Mouse (Mus musculus): ENCODE measurements around the gene Apoa1.

The Apoa1 gene

DNA sequence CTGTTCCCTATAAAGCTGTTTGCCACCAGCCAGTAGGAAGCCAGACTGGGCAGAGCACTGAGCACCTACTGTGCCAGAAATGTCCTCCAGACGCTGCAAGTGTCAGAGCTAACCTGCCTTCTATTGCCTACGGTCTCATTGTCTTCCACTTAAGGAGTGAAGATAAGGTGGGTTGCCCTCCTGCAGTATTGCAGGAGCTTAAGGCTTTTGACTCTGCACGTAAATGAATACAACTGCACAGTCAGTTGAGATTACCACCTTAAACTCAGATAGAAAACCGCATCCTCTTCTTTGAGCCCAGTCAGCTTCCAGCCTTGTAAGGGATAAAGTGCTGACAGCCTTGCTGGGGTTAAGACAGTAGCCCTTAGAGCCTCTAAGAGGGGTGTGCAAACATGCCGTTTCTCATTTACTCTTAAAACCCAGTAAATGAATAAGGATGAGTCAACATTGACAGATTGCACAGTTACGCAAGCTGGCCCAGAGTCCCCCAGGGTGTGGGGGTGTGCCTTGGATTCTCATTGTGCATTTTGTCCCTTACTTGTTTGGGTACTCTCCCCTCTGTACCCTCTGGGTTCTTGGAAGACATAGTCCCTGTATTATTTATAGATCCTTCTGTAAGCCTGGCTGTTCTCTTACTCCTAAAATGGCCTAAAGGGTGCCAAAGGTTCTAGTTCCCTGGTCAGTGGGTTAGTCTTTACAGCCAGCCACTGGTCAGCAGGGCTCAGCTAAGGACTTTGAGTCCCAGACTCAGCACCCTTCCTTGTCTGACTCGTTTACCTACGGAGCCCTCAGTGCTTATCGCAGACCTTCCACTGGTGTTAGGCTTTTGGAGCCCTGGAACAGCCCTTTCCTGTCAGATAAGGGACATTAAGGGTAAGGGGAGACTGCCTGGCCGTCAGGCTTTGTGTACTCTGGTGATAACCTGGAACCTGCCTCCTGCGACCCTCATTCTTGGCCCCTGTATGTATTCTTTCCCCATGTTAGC is 12.8 kb upstream of the Apoa1 start:
- DNase-seq (ENCODE audit: low spot score), result no peak

DNA sequence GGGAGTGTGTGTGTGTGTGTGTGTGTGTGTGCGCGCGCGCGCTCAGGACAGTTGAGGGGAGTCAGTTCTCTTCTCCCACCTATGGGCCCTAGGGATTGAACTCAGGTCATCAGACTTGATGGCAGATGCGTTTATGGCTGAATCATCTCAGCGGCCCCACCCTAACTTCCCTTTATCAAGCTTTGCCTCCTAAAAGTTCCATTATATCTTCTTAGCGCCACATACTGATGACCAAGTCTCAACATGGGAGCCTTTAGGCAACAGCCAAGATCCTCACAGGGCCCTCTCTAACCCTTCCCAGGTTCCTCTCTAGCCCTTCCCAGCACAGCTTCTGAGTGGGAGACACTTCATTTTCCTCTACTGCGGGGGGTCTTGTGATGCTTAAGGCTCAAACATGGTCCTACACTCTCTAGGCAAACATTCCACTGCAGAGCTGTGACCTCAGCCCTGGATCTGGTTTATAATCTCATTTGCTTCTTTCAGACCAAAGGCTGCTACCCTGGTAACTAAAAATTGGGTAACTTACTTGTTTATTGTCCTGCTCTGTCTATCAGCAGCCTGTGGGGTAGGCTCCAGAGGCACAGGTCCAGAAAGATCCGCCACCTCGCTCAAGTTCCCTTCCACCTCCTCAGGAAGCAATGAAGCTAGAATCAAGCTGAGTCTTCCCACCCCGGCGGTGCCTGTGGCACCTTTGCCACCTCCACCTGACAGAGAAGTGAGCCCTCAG is 11.5 kb upstream of the Apoa1 start:
- DNase-seq (ENCODE audit: low spot score), result no peak

DNA sequence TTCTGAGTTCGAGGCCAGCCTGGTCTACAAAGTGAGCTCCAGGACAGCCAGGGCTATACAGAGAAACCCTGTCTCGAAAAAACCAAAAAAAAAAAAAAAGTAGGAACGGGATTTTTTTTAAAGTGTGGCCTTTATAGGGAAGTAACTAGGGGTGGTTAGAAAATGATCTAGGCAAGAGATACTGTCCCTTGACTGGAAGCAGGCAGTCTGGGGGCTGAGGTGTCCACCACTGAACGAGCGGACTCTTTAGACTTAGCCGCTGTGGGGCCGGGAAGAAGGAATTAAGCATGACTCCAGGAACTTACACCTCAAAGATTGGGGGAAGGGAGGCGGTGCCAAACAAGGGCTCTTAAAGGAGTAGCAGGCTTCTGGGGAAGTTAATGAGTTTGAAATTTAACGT is 10.2 kb upstream of the Apoa1 start:
- DNase-seq (ENCODE audit: low spot score), result no peak

DNA sequence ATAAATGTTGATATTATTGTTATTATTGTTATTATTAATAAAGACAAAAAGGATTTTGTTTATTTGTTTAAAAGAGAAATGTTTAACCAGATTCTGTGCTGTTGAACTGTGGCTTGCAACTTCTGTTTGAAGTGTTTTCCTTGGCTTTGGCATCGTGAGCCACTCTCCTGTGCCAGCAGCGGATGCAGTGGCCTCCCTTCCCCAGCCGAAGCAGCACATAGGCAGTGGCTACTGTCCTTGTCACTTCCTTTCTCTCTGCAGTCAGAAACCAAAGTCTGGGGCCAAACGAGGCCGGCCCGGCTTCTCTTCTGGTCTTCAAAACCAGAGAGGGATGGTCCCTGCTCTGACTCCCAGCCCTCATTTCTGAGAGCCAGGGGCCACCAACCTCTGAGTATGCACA is 5.3 kb upstream of the Apoa1 start:
- no peak for DNase-seq (ENCODE audit: low spot score)

DNA sequence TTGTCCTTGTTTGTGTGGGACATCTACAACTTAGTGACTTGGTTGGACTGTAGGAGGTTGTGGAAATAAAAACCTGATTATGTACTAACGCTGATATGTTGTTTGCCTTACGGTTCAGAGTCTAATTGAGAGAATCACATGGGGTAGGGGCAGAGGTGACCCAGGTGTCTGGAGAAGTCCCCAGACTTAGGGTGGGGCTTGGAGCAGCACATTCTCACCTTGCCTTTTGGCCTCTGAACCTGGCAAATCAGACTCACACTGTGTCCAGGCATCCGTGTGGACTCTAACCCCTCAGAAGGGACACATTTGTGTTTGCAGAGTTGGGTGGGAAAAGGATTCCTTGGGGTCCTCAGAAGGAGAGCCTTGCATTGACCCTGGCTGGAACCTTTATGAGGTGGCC is 4.3 kb upstream of the Apoa1 start:
- no peak for DNase-seq (ENCODE audit: low spot score)

DNA sequence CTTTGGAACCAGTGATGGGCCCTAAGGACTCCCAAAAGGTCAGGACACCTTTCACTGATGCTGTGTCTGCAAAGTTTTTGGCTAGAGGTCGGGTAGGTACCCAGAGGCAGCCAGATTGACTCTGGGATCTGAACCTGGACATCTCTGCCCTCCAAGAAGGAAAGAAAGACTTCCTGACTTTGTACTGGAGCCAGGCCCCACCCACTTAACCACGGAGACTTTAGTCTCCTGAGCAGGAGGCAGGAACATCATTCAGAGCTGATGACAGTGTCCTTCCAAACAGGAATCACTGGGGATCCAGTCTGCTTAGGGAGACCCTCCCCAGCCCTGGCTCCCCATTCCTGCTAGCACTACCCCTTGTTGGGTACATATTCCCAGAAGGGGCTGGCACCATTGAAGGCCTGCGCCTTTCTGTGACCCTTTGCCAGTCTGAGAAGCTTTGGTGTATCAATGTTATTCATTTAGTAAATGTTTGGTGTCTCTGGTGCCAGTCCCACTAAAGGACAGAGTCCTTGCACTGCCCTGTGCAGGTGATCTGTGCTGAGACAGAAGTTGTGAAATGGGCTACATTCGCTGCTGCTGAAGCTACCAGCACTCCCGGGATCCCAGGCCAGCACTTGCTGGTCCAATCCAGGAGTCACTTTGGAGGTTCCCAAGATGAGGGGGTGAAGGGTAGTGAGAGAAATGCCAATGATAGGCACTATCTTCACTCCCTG is 3.3 kb upstream of the Apoa1 start:
- DNase-seq (ENCODE audit: low spot score), result no peak

DNA sequence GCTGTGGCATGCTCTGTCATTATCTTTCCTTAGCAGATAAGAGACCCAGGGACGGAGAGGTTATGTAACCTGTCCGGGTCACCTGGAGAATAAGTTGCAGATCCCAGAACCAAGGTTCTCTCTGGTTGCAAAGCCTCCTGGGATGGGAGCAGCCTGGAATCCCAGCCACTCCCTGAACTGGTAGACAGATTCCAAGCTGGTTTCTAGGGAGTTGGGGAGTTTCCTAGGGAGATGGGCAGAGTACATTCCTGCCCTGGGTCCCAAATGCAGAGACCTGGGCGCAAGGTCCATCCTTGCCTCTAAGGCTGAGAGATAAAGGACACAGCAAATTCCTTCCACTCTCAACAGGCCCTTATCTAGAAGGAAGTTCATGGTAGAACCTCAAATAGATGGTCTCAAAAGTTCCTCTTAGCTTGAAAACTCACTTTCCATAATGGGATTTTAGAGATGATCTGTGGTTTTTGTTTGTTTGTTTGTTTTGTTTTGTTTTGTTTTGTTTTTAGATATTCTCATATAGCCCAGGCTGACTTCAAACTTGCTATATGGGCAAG is 1.2 kb upstream of the Apoa1 start:
- no peak for DNase-seq (ENCODE audit: low spot score)

DNA sequence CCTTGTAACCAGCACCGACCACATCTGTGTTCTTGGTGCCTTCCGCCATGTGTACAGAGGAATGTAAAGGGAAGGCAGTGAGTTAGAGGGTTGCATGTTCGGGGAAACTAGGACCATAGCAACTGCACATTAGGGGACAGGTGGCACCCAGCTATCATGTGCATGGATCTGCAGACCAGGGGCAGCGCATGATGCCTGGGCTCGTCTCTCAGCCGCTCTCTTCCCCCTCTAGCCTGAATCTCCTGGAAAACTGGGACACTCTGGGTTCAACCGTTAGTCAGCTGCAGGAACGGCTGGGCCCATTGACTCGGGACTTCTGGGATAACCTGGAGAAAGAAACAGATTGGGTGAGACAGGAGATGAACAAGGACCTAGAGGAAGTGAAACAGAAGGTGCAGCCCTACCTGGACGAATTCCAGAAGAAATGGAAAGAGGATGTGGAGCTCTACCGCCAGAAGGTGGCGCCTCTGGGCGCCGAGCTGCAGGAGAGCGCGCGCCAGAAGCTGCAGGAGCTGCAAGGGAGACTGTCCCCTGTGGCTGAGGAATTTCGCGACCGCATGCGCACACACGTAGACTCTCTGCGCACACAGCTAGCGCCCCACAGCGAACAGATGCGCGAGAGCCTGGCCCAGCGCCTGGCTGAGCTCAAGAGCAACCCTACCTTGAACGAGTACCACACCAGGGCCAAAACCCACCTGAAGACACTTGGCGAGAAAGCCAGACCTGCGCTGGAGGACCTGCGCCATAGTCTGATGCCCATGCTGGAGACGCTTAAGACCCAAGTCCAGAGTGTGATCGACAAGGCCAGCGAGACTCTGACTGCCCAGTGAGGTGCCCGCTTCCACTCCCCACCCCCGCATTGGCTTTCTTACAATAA is 1.4 kb downstream of the Apoa1 start:
- DNase-seq (ENCODE audit: low spot score), result peak; percentile 85

DNA sequence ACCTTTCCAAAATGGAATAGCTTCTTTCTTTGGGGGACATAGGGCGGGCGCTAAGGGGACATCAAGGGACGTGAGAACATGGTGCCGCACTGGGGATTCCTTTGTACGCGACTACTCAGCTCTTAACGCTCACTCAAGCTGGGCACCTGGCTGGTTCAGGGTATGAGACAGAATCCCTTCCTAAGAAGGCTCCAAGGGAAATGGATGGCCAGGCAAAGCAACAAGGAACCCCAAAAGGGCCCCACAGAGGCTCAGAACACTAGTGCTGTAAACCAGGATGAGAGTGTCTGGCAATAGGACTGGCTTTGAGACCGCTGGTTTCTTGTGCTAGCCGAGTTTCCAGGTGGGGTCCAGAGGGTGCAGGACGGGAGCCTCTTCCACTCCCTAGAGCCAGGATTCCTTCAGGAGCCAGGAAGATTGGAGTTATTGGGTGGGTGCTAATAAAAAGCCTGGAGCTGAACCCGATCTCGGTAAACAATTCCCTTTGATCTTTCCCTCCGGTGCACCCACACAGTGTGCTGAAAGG is 2.1 kb downstream of the Apoa1 start:
- DNase-seq (ENCODE audit: low spot score), result no peak

DNA sequence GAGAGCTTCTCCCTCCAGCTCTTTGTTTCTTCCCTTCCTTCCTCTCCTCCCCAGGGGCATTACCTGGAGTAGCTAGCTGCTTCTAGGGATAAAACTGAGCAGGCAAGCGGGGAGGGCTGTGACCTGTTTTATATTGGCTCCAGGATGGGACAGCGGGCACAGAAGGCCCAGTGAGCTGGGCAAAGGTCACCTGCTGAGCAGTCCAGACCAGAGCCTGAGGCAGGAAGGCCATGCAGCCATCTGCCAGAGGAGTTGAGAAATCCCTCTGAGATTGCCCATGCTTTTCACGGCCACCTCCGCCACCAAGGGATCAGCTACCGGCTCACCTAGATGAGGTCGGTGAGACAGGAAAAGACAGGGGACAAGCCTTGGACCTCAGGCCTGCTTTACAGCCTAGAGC is 6.8 kb downstream of the Apoa1 start:
- DNase-seq (ENCODE audit: low spot score), result no peak

DNA sequence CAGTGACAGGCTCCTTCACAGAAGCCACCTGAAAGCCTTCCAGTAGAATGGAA is 7.0 kb downstream of the Apoa1 start, which contains the start of gene Apoc3:
Gene Apoc3 (minus strand): TSS at position 41 of the 53 bp plus-strand sequence.
- DNase-seq (ENCODE audit: low spot score), result no peak

DNA sequence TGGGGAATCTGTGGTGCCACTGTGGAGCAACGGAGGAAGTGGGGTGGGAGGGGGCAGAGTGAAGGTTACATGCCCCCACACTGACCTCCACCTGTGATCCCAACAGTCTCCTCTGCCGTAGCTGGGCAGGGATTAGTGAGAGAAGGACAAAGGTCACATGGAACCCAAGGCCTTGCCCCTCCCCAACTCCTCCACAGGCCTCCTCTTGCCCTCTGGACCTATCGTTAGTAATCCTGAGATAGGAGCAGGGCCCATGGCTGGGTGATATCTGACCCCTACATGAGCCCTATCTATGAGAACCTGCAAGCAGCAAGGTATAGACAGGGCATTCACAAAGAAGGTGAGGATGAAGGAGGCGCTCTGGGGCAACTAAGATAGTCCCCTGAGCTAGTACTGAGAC is 7.3 kb downstream of the Apoa1 start:
- DNase-seq (ENCODE audit: low spot score), result no peak

DNA sequence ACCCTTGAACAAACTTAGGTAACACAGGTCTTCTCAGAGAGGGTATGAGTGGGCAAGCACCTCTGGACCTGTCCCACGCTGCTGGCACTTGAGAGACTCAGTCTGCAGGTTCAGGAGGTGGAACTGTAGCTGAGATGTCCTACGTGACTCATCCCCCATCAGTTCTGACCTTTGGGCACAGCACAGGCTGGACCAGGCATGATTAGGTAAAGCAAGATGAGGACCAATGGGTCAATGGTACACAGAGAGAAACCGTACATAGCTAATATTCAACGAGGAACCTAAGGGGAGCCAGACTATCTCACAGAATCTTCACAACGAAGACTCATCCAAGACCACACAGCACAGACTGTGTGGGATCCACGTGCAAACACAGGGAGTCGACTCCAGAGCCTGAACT is 10.5 kb downstream of the Apoa1 start:
- no peak for DNase-seq (ENCODE audit: low spot score)

DNA sequence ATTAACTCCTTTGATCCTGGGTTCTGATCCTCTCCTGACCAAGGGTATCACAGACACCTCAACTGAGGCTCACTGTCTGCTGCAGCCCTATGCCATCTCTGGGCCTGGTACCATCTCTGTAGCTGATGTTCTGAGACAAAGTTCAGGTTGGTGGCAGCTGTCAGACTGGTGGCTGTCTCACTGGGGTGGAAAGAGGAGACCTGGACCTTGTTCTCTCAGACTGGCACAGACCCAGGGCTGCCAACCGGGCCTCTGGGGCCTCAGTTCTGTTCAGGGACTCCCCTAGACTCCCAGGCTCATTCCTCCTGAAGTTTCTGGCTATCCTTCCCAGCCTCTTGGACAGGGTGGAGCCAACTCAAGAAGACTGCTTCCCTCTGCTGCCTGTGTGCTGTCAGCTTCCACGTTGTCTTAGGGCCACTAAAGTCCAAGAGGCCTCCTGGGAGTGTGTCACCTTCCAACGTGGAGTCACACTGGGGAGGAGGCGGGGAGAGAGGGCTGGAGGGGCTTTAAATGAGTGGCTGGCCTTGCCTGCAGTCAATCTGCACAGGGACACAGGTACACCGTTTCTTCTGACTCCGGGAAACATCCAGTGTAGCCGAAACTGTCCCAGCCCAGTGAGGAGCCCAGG is 12.3 kb downstream of the Apoa1 start, which contains the start of gene Apoa4:
Gene Apoa4 (plus strand): TSS at position 171 of the 628 bp plus-strand sequence.
- DNase-seq (ENCODE audit: low spot score), result no peak

DNA sequence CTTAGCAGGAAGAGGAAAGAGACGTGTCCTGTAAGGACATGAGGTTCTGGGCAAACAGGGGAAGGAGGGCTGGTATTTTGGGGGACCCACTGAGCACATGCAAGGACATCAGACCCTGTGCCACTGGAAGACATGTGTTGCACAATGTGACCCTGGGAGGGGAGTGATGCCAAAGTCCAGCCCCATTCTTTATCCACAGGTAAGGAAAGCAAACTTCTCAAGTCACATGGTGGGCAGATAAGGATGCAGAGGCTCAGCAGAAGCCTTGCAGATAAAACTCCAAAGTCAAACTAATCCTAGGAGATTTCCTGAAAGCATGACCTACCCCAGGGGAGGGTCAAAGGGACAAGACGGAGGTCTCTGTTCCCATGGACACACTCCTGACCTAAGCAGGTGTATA is 13.4 kb downstream of the Apoa1 start:
- DNase-seq (ENCODE audit: low spot score), result no peak

DNA sequence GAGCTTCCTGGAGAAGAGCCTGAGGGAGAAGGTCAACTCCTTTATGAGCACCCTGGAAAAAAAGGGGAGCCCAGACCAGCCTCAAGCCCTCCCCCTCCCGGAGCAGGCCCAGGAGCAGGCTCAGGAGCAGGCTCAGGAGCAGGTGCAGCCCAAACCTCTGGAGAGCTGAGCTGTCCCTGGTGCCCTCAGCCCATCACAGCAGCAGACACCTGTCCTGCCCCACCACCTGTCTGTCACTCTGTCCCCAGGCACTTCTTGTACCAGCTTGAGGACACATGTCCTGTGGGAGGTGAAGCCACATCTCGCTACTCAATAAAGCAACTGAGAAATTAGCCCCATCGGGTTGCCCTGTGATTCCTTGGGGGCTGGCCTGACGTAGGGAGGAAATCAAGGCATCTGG is 14.7 kb downstream of the Apoa1 start:
- peak; percentile 39 for DNase-seq (ENCODE audit: low spot score)

DNA sequence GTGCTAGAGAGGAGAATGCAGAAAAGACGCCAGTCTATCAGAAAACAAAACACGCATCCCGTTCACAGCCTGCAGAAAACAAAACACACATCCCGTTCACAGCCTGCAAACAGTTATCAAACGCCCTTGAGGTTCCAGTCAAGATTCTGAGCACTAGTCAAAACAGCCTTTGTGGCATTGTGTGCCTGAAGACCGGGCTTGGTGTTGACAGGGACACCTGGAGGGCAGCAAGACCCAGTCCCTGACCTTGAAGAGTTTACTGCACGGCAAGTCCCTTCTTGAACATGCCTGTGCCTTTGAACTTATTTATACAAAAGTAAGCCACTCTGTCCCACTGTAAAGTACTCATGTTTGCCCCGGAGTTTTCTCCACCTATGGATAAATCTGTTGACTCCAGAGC is 15.2 kb downstream of the Apoa1 start:
- DNase-seq (ENCODE audit: low spot score), result peak; percentile 52

DNA sequence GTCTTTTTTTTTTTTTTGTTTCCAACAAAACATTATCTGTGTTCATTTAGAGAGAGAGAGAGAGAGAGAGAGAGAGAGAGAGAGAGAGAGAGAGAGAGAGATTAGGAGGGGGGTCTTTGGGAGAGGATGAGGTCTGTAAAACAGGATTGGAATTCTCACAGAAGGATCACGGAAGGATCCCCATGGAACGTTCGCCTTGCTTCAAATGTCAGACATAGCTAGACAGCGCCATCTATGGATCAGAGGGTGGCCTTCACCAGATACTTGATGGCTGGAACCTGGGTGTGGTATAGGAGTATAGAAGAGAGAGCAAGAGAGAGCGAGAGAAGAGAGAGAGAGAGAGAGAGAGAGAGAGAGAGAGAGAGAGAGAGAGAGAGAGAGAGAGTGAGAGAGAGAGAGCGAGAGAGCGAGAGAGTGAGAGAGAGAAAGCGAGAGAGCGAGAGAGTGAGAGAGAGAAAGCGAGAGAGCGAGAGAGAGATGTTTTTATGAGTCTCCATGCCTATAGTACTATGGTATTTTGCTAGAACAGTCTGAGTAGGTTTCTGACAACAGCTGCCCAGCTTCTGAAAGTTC is 18.5 kb downstream of the Apoa1 start:
- no peak for DNase-seq (ENCODE audit: low spot score)

DNA sequence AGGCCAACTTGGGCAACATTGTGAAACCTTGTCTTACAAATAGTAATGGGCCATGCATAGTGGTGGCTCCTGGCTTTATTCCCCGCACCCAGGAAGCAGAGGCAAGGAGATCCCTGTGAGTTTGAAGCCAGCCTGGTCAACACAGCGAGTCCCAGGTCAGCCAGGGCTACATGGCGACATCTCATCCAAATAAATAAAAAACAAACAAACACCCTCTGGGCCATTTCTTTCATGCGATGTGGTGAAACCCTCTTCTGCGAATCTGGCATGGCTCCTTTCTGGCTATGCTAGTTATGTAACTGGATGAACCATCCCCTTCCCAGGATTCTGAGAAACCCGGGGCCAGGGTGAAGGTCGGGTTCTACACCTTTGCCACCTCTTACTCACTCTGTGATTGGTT is 27.8 kb downstream of the Apoa1 start:
- DNase-seq (ENCODE audit: low spot score), result no peak

DNA sequence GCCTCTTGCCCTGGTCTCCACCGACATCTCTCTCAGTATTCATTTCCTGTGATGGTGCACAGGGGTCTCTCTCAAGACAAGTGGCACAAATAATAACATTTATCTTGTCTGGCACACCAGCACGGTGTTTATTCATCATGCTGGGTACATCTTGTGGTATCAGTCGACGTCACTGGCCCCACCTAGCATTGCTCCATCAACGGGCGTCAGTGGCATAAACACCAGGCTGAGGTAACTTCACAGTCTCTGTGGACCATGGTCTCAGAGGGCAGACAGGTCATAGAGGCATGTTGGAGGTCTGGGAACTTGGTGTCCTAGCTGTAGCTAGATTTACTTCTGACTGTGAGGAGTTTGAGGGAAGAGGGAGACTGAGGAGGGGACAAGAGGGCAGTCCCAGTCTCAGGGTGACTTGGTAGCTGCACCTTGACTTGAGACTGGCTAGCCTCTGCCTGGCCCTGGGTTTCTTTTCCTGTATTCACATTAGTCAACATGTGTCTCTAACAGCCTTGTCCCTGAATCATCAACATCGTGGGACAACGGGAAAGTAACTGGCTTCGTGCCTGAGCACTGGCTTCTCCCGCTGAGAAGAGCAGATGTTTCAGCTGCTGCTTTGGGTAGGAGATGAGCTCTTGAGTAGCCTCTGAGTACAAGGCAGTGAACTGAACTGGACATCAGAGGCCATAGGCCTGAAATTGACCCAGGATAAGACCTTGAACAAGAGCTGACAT is 28.4 kb downstream of the Apoa1 start:
- no peak for DNase-seq (ENCODE audit: low spot score)
